Mouse (Mus musculus) bone marrow macrophage, adult 2 months (primary cell): ENCODE data around the gene Golga4.

ENCODE experiments used
- CTCF ChIP-seq: IDR thresholded peaks from 2 replicates; pipeline ENCODE4 v1.5.1; 2012; ENCODE audit warnings: low read depth, mild to moderate bottlenecking, low read length, moderate library complexity
- POLR2A ChIP-seq: IDR thresholded peaks from 2 replicates; pipeline ENCODE4 v1.6.1; 2012; ENCODE audit warnings: mild to moderate bottlenecking, low read depth, low read length, borderline replicate concordance

- TF ChIP-seq CTCF (no peak), POLR2A (no peak)
These were observed 23.9 kb upstream of the Golga4 start for GRCm38 (mm10) chr9:118482210-118482609.
